Mouse (Mus musculus): ENCODE data around the gene Duox1. TPM values are rescaled to one million over a fixed set of nuclear protein-coding genes. Genes with fewer than 3 reads are reported as not detected.

The Duox1 gene
- 0.09 and 0.15 TPM in 2 replicates for polyA plus RNA-seq (2015; fragmentation: Nextera tagmentation; extraction: Ambion mirVana)

DNA sequence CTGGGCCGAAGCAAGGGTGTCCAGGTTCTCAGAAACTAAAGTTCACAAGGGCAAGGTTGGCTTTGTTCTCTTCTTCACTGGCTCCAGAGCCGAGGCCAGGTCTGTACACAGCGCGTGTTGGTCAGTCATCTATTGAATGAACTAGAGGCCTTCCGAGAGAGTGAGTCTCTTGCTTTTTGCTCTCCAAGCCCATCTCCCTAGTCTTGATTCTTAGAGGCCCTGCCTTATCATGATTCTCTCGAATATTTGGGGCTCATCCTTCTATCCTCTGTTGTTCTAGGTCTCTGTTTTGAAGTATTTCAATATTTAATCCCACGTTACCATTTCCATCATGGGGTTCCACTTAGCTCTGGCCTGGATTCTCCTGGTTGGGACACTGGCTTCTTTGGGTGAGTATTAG, at the start of gene Duox1:
Duox1 (plus strand) TSS at position 301 of the 400 bp plus-strand sequence.
- H3K27ac ChIP-seq (ENCODE audit: low read depth, low read length), result no peak within 1 kb of the TSS
- H3K9ac ChIP-seq (ENCODE audit: low read depth, low read length), result no peak within 1 kb of the TSS
- H3K4me2 ChIP-seq (ENCODE audit: low read length), result no peak within 1 kb of the TSS
- no peak for ATAC-seq
- H3K9me3 ChIP-seq (ENCODE audit: control insufficient read depth, low read length), result no peaks in the 10 kb centered on the region
- H3K4me1 ChIP-seq (ENCODE audit: control insufficient read depth, insufficient read depth, low read depth, low read length), result peaks cover 3% of the 10 kb centered on the region
- WGBS, result 89% methylated on average over 7 of the region's 7 CpGs
- H3K36me3 ChIP-seq (ENCODE audit: control insufficient read depth, insufficient read depth, low read length), result no peaks in the 10 kb centered on the region
- no peak within 1 kb of the TSS for H3K4me3 ChIP-seq (ENCODE audit: low read length)
- peaks cover 8% of the 10 kb centered on the region for H3K27me3 ChIP-seq (replicated peaks; ENCODE audit: control insufficient read depth, insufficient read depth, low read length)

GRCm38 (mm10) chr2:122266407-122267193, 48.9 kb upstream of the Duox1 start:
- H3K36me3 ChIP-seq (ENCODE audit: control insufficient read depth, insufficient read depth, low read length), result no peaks in the 10 kb centered on the region

DNA sequence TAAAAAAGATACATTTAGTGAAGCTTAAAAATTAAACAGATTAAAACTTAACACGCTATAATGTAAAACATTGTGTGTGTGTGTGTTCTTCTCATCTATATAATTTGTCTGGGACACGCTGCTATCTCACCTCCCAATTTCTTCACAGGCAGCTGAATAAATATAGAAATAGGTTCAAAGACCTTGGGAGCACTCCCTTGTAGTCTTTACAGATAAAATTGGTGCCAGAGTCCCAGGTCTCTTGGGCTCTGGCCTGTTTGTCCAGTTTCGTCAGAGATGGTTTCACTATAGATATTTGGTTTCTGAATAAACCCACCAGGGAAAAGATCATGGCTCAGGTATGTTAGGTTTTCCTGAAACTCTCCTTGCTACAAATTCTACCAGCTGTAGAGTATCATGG, 36.7 kb upstream of the Duox1 start:
- no peaks in the 10 kb centered on the region for H3K9me3 ChIP-seq (ENCODE audit: control insufficient read depth, low read length)
- WGBS, result 90% methylated on average over 3 of the region's 3 CpGs
- H3K27ac ChIP-seq (ENCODE audit: low read depth, low read length), result no peak overlapping the region
- H3K27me3 ChIP-seq (replicated peaks; ENCODE audit: control insufficient read depth, insufficient read depth, low read length), result no peaks in the 10 kb centered on the region
- ATAC-seq, result no peak
- H3K36me3 ChIP-seq (ENCODE audit: control insufficient read depth, insufficient read depth, low read length), result no peaks in the 10 kb centered on the region
- no peak overlapping the region for H3K4me2 ChIP-seq (ENCODE audit: low read length)
- no peaks in the 10 kb centered on the region for H3K4me1 ChIP-seq (ENCODE audit: control insufficient read depth, insufficient read depth, low read depth, low read length)
- H3K9ac ChIP-seq (ENCODE audit: low read depth, low read length), result no peak overlapping the region
- no peak overlapping the region for H3K4me3 ChIP-seq (ENCODE audit: low read length)

More at GRCm38 (mm10) chr2:122266407-122267193, 48.9 kb upstream of the Duox1 start:
- 91% methylated on average over 7 of the region's 7 CpGs for WGBS
- H3K4me3 ChIP-seq (ENCODE audit: low read length), result no peak overlapping the region
- H3K4me1 ChIP-seq (ENCODE audit: control insufficient read depth, insufficient read depth, low read depth, low read length), result peaks cover 5% of the 10 kb centered on the region
- H3K9me3 ChIP-seq (ENCODE audit: control insufficient read depth, low read length), result no peaks in the 10 kb centered on the region
- ATAC-seq, result no peak
- H3K4me2 ChIP-seq (ENCODE audit: low read length), result no peak overlapping the region
- no peak overlapping the region for H3K27ac ChIP-seq (ENCODE audit: low read depth, low read length)
- no peak overlapping the region for H3K9ac ChIP-seq (ENCODE audit: low read depth, low read length)
- no peaks in the 10 kb centered on the region for H3K27me3 ChIP-seq (replicated peaks; ENCODE audit: control insufficient read depth, insufficient read depth, low read length)

DNA sequence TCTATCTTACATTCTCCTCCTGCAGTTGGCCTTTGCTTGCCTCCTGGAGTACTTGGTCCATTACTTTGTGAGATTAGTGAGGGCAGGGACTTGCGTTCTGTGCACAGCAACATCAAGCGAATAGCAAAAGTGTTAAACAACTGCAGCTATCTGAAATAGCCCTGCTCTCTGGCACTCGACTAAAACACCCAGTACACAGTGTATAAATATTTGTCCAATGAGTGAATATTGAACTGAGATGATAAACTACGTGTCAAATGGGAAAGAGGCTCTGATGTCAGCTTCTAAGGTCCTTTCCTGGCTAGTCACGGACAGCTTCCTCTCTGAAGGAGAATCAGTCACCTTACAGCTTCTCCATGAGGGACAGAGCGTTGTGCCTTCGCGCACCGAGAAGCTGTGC, 31.4 kb upstream of the Duox1 start:
- Histone ChIP-seq H3K4me2 (ENCODE audit: low read length) (no peak overlapping the region), H3K9me3 (ENCODE audit: control insufficient read depth, low read length) (no peaks in the 10 kb centered on the region), H3K4me1 (ENCODE audit: control insufficient read depth, insufficient read depth, low read depth, low read length) (no peaks in the 10 kb centered on the region), H3K9ac (ENCODE audit: low read depth, low read length) (no peak overlapping the region), H3K27ac (ENCODE audit: low read depth, low read length) (no peak overlapping the region), H3K27me3 (replicated peaks; ENCODE audit: control insufficient read depth, insufficient read depth, low read length) (no peaks in the 10 kb centered on the region), H3K4me3 (ENCODE audit: low read length) (no peak overlapping the region), H3K36me3 (ENCODE audit: control insufficient read depth, insufficient read depth, low read length) (no peaks in the 10 kb centered on the region)
- 83% methylated on average over 9 of the region's 9 CpGs for WGBS
- ATAC-seq, result no peak

DNA sequence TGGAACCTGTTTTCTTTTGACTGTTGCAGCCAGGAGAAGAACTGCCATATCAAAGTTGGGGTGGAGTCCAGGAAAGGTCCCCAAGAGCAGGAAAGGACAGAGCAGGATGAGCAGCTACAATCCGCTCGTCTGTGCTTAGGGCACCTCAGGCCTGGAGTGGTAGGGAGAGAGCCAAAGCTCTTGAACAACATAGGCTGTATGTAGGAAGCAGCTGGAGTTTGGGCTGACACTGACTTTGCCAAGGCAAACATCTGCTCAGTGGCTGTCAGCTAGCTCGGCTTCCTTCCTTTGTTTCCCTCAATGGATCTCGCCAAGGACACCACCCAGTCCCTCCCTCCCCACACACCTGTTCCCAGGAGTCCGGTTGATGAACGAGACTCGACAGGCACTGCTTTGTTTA, 29.3 kb upstream of the Duox1 start:
- no peaks in the 10 kb centered on the region for H3K4me1 ChIP-seq (ENCODE audit: control insufficient read depth, insufficient read depth, low read depth, low read length)
- no peak overlapping the region for H3K4me2 ChIP-seq (ENCODE audit: low read length)
- H3K27ac ChIP-seq (ENCODE audit: low read depth, low read length), result no peak overlapping the region
- H3K4me3 ChIP-seq (ENCODE audit: low read length), result no peak overlapping the region
- H3K9me3 ChIP-seq (ENCODE audit: control insufficient read depth, low read length), result no peaks in the 10 kb centered on the region
- H3K27me3 ChIP-seq (replicated peaks; ENCODE audit: control insufficient read depth, insufficient read depth, low read length), result no peaks in the 10 kb centered on the region
- 57% methylated on average over 7 of the region's 7 CpGs for WGBS
- H3K36me3 ChIP-seq (ENCODE audit: control insufficient read depth, insufficient read depth, low read length), result no peaks in the 10 kb centered on the region
- no peak for ATAC-seq
- H3K9ac ChIP-seq (ENCODE audit: low read depth, low read length), result no peak overlapping the region

GRCm38 (mm10) chr2:122294916-122295315, 20.6 kb upstream of the Duox1 start:
- H3K4me2 ChIP-seq (ENCODE audit: low read length), result no peak overlapping the region
- H3K4me3 ChIP-seq (ENCODE audit: low read length), result no peak overlapping the region
- H3K4me1 ChIP-seq (ENCODE audit: control insufficient read depth, insufficient read depth, low read depth, low read length), result peaks cover 20% of the 10 kb centered on the region
- no peak for ATAC-seq
- 3% methylated on average over 7 of the region's 7 CpGs for WGBS
- no peaks in the 10 kb centered on the region for H3K36me3 ChIP-seq (ENCODE audit: control insufficient read depth, insufficient read depth, low read length)
- no peak overlapping the region for H3K27ac ChIP-seq (ENCODE audit: low read depth, low read length)
- H3K9ac ChIP-seq (ENCODE audit: low read depth, low read length), result no peak overlapping the region
- H3K27me3 ChIP-seq (replicated peaks; ENCODE audit: control insufficient read depth, insufficient read depth, low read length), result peaks cover 40% of the 10 kb centered on the region
- H3K9me3 ChIP-seq (ENCODE audit: control insufficient read depth, low read length), result no peaks in the 10 kb centered on the region

GRCm38 (mm10) chr2:122297271-122298095, 18.0 kb upstream of the Duox1 start:
- no peaks in the 10 kb centered on the region for H3K9me3 ChIP-seq (ENCODE audit: control insufficient read depth, low read length)
- no peak for ATAC-seq
- H3K9ac ChIP-seq (ENCODE audit: low read depth, low read length), result no peak overlapping the region
- H3K4me3 ChIP-seq (ENCODE audit: low read length), result peak overlapping the region; percentile 25
- H3K4me2 ChIP-seq (ENCODE audit: low read length), result peak overlapping the region; percentile 46
- H3K36me3 ChIP-seq (ENCODE audit: control insufficient read depth, insufficient read depth, low read length), result no peaks in the 10 kb centered on the region
- H3K27me3 ChIP-seq (replicated peaks; ENCODE audit: control insufficient read depth, insufficient read depth, low read length), result peaks cover 49% of the 10 kb centered on the region
- H3K27ac ChIP-seq (ENCODE audit: low read depth, low read length), result no peak overlapping the region
- H3K4me1 ChIP-seq (ENCODE audit: control insufficient read depth, insufficient read depth, low read depth, low read length), result peaks cover 39% of the 10 kb centered on the region
- WGBS, result under 1% methylated on average over 35 of the region's 35 CpGs

DNA sequence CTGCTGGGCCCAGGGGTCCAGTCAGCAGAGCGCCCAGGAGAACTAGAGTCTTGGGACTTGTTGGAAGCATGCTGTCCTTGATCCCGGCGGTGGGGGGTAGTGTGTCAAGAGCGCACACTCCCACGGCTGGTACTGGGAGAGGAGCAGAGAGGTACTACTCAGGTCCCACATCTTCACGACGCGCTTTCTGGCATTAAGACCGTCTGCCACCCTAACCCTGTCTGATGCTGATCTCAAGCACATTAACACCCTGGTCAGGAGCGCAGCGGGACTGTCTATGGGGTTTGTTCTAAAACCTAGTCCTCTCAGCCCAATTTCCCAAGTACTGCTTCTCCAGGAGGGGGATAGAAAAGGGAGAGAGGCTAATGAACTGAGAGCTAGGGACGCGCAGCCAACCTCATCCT, 17.4 kb upstream of the Duox1 start, which contains the start of gene Duox2:
Duox2 (minus strand) TSS at position 354 of the 404 bp plus-strand sequence.
- Histone ChIP-seq H3K4me3 (ENCODE audit: low read length) (peak within 1 kb of the TSS; percentile 30), H3K27ac (ENCODE audit: low read depth, low read length) (no peak within 1 kb of the TSS), H3K4me2 (ENCODE audit: low read length) (peak within 1 kb of the TSS; percentile 48), H3K9me3 (ENCODE audit: control insufficient read depth, low read length) (no peaks in the 10 kb centered on the region), H3K36me3 (ENCODE audit: control insufficient read depth, insufficient read depth, low read length) (no peaks in the 10 kb centered on the region), H3K27me3 (replicated peaks; ENCODE audit: control insufficient read depth, insufficient read depth, low read length) (peaks cover 49% of the 10 kb centered on the region), H3K9ac (ENCODE audit: low read depth, low read length) (no peak within 1 kb of the TSS), H3K4me1 (ENCODE audit: control insufficient read depth, insufficient read depth, low read depth, low read length) (peaks cover 39% of the 10 kb centered on the region)
- 0% methylated on average over 13 of the region's 13 CpGs for WGBS
- no peak for ATAC-seq

Measured in hindbrain, embryonic 16.5 days (tissue).